Mouse (Mus musculus) intestine, postnatal 0 days (tissue): ENCODE measurements at regions not wholly inside any gene's neighbourhood (a gene's known extent, or its start where the extent isn't known, plus 50 kb on each side); places are given as distances from the start of the nearest gene placed in this dataset.

ENCODE experiments used
- ATAC-seq: fragments of 200-750 bp; cut with Nextera tagmentation; 2 replicates; pipeline ENCODE4 v1.8.0; 2017; ENCODE audit warnings: mild to moderate bottlenecking, moderate TSS enrichment, moderate library complexity
- H3K27ac ChIP-seq: fragments of 300-500 bp; sonication (generic); 2 replicates; pipeline ENCODE4 v1.5.1; 2014; ENCODE audit warnings: mild to moderate bottlenecking, low read depth, low read length, moderate library complexity
- H3K27me3 ChIP-seq: fragments of 300-500 bp; sonication (generic); replicated peaks from 2 replicates; pipeline ENCODE4 v1.6.1; 2014; ENCODE audit warnings: low read length, mixed read lengths; ENCODE audit not compliant: control insufficient read depth, insufficient read depth
- H3K36me3 ChIP-seq: fragments of 300-500 bp; sonication (generic); 2 replicates; pipeline ENCODE4 v1.6.1; 2014; ENCODE audit warnings: mild to moderate bottlenecking, moderate library complexity; ENCODE audit not compliant: control insufficient read depth, insufficient read depth
- H3K4me1 ChIP-seq: fragments of 300-500 bp; sonication (generic); replicated peaks from 2 replicates; pipeline ENCODE4 v1.6.1; 2014; ENCODE audit warnings: antibody characterized with exemption, low read length, mixed read lengths; ENCODE audit not compliant: control insufficient read depth, insufficient read depth
- H3K4me2 ChIP-seq: fragments of 300-500 bp; sonication (generic); replicated peaks from 2 replicates; pipeline ENCODE4 v1.6.1; 2014; ENCODE audit warnings: low read depth, mild to moderate bottlenecking, moderate library complexity
- H3K4me3 ChIP-seq: fragments of 300-500 bp; sonication (generic); 2 replicates; pipeline ENCODE4 v1.5.1; 2014; ENCODE audit warnings: low read depth, low read length
- H3K9ac ChIP-seq: fragments of 300-500 bp; sonication (generic); 2 replicates; pipeline ENCODE4 v1.6.1; 2014; ENCODE audit warnings: mild to moderate bottlenecking, low read depth, low read length
- H3K9me3 ChIP-seq: fragments of 300-500 bp; sonication (generic); 2 replicates; pipeline ENCODE4 v1.6.1; 2016; ENCODE audit warnings: mixed run types; ENCODE audit not compliant: control insufficient read depth
- CTCF ChIP-seq: sonication (generic); IDR thresholded peaks from 2 replicates; pipeline ENCODE4 v1.5.1; 2016; ENCODE audit warnings: low read depth, mild to moderate bottlenecking, control low read depth, antibody characterized with exemption, moderate library complexity
- WGBS: fragments of 180-500 bp; shearing (Covaris S2); extraction: QIAGEN DNeasy Blood & Tissue Kit; methylation state at CpG from one replicate; pipeline ENCODE4 v1.1.7; 2014; 5-methylcytosine and 5-hydroxymethylcytosine counted together

DNA sequence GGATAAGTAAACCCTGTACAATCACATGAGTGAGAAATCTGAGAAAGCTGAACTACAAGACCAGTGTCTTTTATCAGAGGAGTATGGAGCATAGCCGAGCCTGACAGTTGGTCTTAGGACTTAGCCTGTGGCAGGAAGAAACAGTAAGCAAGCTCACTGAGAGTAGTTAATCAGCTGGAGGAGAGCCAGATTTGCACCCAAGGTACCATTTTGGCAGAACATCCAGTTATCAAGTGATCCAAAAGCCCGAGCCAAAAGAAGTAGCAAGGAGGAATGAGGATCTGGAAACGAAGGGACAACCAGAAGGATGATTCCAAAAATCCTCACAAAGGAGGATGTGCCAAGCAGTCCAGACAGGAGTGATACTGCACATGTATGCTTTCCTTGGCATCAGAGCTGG, 248.0 kb downstream of the Rdh14 start:
- Histone ChIP-seq H3K4me1 (no peaks in the 10 kb centered on the region), H3K9ac (no peak overlapping the region), H3K4me3 (no peak overlapping the region), H3K27me3 (no peaks in the 10 kb centered on the region), H3K4me2 (no peak overlapping the region), H3K36me3 (no peaks in the 10 kb centered on the region), H3K9me3 (no peaks in the 10 kb centered on the region), H3K27ac (no peak overlapping the region)
- WGBS = 73% methylated on average over 3 of the region's 3 CpGs
- no peak for ATAC-seq
- TF ChIP-seq CTCF = no peak

DNA sequence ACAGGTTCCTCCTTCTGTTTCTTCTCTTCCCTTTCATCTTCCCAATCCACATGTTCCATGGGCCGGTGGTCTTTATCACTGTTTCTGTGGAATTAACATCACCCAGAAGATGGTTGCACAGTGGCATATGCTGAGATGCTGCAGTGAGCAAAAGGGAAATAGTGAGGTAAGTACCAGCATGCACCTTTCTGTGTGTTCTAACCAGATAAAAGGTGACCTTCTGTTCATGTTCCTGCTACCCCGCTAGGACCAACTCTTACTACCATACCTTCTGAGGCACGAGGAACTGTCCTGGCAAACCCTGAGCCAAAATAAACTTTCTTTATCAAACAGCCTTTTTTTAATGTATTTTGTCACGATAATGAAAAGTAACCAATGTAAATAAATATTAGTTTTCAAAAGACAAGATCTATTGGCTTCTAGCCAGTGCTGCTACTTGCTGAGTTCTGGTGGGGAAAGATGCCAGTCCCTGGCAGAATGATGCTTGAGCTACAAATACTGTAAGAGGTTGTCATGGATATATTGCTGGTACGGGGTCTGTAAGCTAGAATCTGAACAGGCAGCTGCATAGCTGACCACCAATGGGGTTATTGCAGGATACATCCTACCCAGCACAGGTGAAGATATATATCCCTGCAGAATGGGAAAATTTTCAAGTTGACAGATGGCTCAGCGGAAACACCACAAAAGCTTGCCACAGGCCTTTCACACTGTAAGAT, 264.1 kb downstream of the Rdh14 start:
- H3K27me3 ChIP-seq = no peaks in the 10 kb centered on the region

DNA sequence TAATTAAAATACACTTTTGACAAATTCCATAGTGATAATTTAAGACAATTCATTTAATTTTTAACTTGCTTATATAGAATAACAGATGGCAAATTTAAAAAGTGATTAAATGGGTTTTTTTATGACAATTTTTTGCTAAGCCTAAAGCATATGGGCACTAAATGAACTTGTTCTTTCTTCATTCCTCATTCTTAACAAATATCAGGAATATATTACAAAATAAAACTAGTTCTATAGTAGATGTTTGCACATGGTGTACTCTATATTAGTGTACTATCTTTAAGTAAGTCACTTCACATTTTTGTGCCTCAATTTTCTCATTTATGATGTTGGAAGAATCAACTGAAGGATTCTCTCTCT, 264.6 kb downstream of the Rdh14 start:
- no peaks in the 10 kb centered on the region for H3K27me3 ChIP-seq
- H3K4me2 ChIP-seq = no peak overlapping the region
- no peaks in the 10 kb centered on the region for H3K4me1 ChIP-seq
- H3K9me3 ChIP-seq = no peaks in the 10 kb centered on the region
- H3K9ac ChIP-seq = no peak overlapping the region
- ATAC-seq = no peak
- no peak overlapping the region for H3K4me3 ChIP-seq
- no peak overlapping the region for H3K27ac ChIP-seq
- no peaks in the 10 kb centered on the region for H3K36me3 ChIP-seq
- no peak for TF ChIP-seq CTCF

More for the DNA sequence above, 264.1 kb downstream of the Rdh14 start:
- no peaks in the 10 kb centered on the region for H3K4me1 ChIP-seq
- no peak for TF ChIP-seq CTCF
- no peak overlapping the region for H3K27ac ChIP-seq
- no peaks in the 10 kb centered on the region for H3K9me3 ChIP-seq
- no peaks in the 10 kb centered on the region for H3K36me3 ChIP-seq
- H3K4me2 ChIP-seq = no peak overlapping the region
- ATAC-seq = no peak
- H3K4me3 ChIP-seq = no peak overlapping the region
- H3K9ac ChIP-seq = no peak overlapping the region
- 82% methylated on average over 6 of the region's 6 CpGs for WGBS

DNA sequence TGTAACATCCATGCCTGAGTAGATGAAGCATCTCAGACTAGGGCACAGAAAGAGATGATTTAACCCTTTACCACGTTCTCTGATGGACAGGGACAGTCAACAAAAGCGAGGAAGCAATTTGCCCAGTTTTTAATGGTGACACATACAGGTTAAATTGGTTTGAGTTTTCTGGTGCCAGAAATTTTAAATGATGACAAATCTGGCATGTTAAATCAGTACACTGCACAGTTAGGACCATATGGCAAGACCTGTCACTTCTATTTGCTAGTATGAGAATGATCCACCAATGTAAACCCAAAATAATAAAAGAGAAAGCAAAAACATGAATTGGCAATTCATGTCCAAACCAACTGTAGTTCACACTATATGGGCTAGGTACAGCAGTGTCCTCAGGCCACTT, 268.3 kb downstream of the Rdh14 start:
- ATAC-seq = no peak
- H3K4me3 ChIP-seq = no peak overlapping the region
- no peaks in the 10 kb centered on the region for H3K4me1 ChIP-seq
- no peak overlapping the region for H3K27ac ChIP-seq
- no peak for TF ChIP-seq CTCF
- H3K36me3 ChIP-seq = no peaks in the 10 kb centered on the region
- no peaks in the 10 kb centered on the region for H3K27me3 ChIP-seq
- 67% methylated on average over 2 of the region's 2 CpGs for WGBS
- no peaks in the 10 kb centered on the region for H3K9me3 ChIP-seq
- H3K4me2 ChIP-seq = no peak overlapping the region
- no peak overlapping the region for H3K9ac ChIP-seq

DNA sequence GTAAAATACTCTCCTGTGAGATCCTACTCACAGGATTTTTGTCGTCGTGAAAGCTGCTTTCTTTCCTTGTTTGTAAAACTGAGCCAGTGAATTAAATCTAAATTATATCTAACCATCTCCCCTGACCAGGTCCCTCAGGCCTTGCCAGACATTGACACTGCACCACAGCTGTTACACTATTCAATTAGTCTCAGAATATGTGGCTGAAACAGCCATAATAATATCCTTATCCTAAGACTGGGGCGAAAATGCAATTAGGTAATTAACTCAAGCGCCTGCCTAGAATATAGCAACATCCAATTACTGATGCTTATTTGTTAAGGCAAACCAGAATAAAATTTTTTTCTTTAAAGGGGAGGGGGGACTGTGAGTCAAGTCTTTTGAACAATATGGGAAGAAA, 296.2 kb downstream of the Rdh14 start:
- H3K9ac ChIP-seq = no peak overlapping the region
- no peaks in the 10 kb centered on the region for H3K36me3 ChIP-seq
- no peak for ATAC-seq
- no peaks in the 10 kb centered on the region for H3K27me3 ChIP-seq
- no peaks in the 10 kb centered on the region for H3K4me1 ChIP-seq
- TF ChIP-seq CTCF = no peak
- H3K27ac ChIP-seq = no peak overlapping the region
- no peak overlapping the region for H3K4me3 ChIP-seq
- WGBS = 88% methylated on average over 4 of the region's 4 CpGs
- no peak overlapping the region for H3K4me2 ChIP-seq
- H3K9me3 ChIP-seq = no peaks in the 10 kb centered on the region
